Mouse (Mus musculus): Measurements from ENCODE around the gene Nipbl. TPM values are rescaled to one million over a fixed set of nuclear protein-coding genes. Genes with fewer than 3 reads are reported as not detected.
A peak's percentile ranks its signal among the peaks of the same experiment; 100 is the strongest.

Gene Nipbl
- polyA plus RNA-seq, 2 experiments, result 5.7 to 6.7 TPM

DNA sequence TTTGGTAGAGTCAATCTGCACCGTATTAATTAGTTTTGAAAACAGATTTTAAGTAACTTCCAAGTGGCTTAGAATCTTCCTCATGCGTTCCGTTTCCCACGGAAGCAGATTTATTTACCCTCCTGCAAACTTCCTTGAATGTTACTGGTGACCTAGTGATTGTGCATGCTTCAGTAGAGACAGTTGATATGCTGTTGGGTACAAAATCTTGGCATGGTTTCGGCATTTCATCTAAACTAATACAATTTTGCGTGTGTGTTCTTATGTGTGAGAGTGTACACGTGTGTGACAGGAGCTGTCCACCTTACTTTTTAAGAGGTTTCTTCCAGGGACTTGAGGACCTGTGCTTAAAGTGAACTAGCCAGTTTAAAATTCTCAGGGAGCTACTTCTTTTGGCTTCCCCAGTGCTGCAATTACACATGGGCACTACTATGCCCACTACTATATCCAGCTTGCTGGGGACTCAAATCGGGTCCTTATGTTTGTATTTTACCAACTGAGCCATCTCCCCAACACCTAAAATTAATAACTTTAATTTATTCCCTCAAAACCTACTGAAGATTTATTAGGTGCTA is 3.0 kb upstream of the Nipbl start:
- WGBS (ENCODE audit: insufficient replicate concordance), result 70% methylated on average over 8 of the region's 8 CpGs
- no peak for DNase-seq (ENCODE audit: low read depth in 3 of 3, low spot score in 3 of 3)
- no peaks in the 10 kb centered on the region for H3K36me3 ChIP-seq (replicated peaks; ENCODE audit: control insufficient read depth, insufficient read depth, low read depth)
- peak overlapping the region; percentile 31; the same call in 1 of the 2 replicates for H3K9ac ChIP-seq (replicated peaks)
- TF ChIP-seq EP300 (IDR thresholded peaks at IDR 0.05; ENCODE audit: low read depth) (no peak), CTCF (IDR thresholded peaks at IDR 0.05; ENCODE audit: low read depth) (no peak)
- H3K4me2 ChIP-seq (ENCODE audit: low read depth), result peak overlapping the region; percentile 71
- no peaks in the 10 kb centered on the region for H3K9me3 ChIP-seq (ENCODE audit: control insufficient read depth, low read length)
- H3K27me3 ChIP-seq (ENCODE audit: control insufficient read depth, insufficient read depth, low read length), result no peaks in the 10 kb centered on the region
- no peak for ATAC-seq (ENCODE audit: insufficient read depth)
- H3K27ac ChIP-seq, result no peak overlapping the region
- peak overlapping the region in 1 of 2 experiments; percentile 95; a peak in 2 of 4 replicates for H3K4me3 ChIP-seq (ENCODE audit: insufficient read depth in 1 of 2, low read depth in 2 of 2, low read length in 2 of 2)
- H3K4me1 ChIP-seq (replicated peaks; ENCODE audit: control insufficient read depth in 2 of 2, insufficient read depth in 2 of 2, low read length in 1 of 2), result peaks cover 8% of the 10 kb centered on the region in 2 experiments

GRCm38 (mm10) chr15:8446435-8446834 is 2.2 kb upstream of the Nipbl start:
- no peak for TF ChIP-seq EP300 (IDR thresholded peaks at IDR 0.05; ENCODE audit: low read depth)
- peak; percentile 37; the same call in 1 of the 2 replicates for TF ChIP-seq CTCF (IDR thresholded peaks at IDR 0.05; ENCODE audit: low read depth)
- peaks cover 8% of the 10 kb centered on the region in 2 experiments for H3K4me1 ChIP-seq (replicated peaks; ENCODE audit: control insufficient read depth in 2 of 2, insufficient read depth in 2 of 2, low read length in 1 of 2)
- peak overlapping the region; percentile 95 for H3K4me3 ChIP-seq (ENCODE audit: insufficient read depth in 1 of 2, low read depth in 2 of 2, low read length in 2 of 2)
- DNase-seq (ENCODE audit: low read depth in 3 of 3, low spot score in 3 of 3) (peak in 2 of 3 experiments; percentile 36 to 62), ATAC-seq (ENCODE audit: insufficient read depth) (no peak)
- H3K27ac ChIP-seq, result peak overlapping the region; percentile 82
- WGBS (ENCODE audit: insufficient replicate concordance), result 7% methylated on average over 6 of the region's 6 CpGs
- peak overlapping the region; percentile 95 for H3K9ac ChIP-seq (replicated peaks)
- no peaks in the 10 kb centered on the region for H3K9me3 ChIP-seq (ENCODE audit: control insufficient read depth, low read length)
- H3K27me3 ChIP-seq (ENCODE audit: control insufficient read depth, insufficient read depth, low read length), result no peaks in the 10 kb centered on the region
- no peaks in the 10 kb centered on the region for H3K36me3 ChIP-seq (replicated peaks; ENCODE audit: control insufficient read depth, insufficient read depth, low read depth)
- peak overlapping the region; percentile 71 for H3K4me2 ChIP-seq (ENCODE audit: low read depth)

GRCm38 (mm10) chr15:8445951-8446419 is 1.7 kb upstream of the Nipbl start:
- H3K27me3 ChIP-seq (ENCODE audit: control insufficient read depth, insufficient read depth, low read length), result no peaks in the 10 kb centered on the region
- peak in 1 of 3 experiments; percentile 59 for DNase-seq (ENCODE audit: low read depth in 3 of 3, low spot score in 3 of 3)

GRCm38 (mm10) chr15:8444890-8445597 is 781 bp upstream of the Nipbl start:
- under 1% methylated on average over 50 of the region's 57 CpGs for WGBS (ENCODE audit: insufficient replicate concordance)
- Histone ChIP-seq H3K4me1 (replicated peaks; ENCODE audit: control insufficient read depth in 2 of 2, insufficient read depth in 2 of 2, low read length in 1 of 2) (peaks cover 8% of the 10 kb centered on the region in 2 experiments), H3K9ac (replicated peaks) (peak overlapping the region; percentile 95), H3K4me2 (ENCODE audit: low read depth) (peak overlapping the region; percentile 71), H3K36me3 (replicated peaks; ENCODE audit: control insufficient read depth, insufficient read depth, low read depth) (no peaks in the 10 kb centered on the region), H3K4me3 (ENCODE audit: insufficient read depth in 1 of 2, low read depth in 2 of 2, low read length in 2 of 2) (peak overlapping the region; percentile 95), H3K27ac (peak overlapping the region; percentile 82), H3K9me3 (ENCODE audit: control insufficient read depth, low read length) (no peaks in the 10 kb centered on the region), H3K27me3 (ENCODE audit: control insufficient read depth, insufficient read depth, low read length) (no peaks in the 10 kb centered on the region)
- TF ChIP-seq CTCF (IDR thresholded peaks at IDR 0.05; ENCODE audit: low read depth), result peak; percentile 88
- TF ChIP-seq EP300 (IDR thresholded peaks at IDR 0.05; ENCODE audit: low read depth), result no peak
- ATAC-seq (ENCODE audit: insufficient read depth), result peak; percentile 69
- DNase-seq (ENCODE audit: low read depth in 3 of 3, low spot score in 3 of 3), result peak; percentile 82 to 86 (median 84)

More at GRCm38 (mm10) chr15:8445951-8446419, 1.7 kb upstream of the Nipbl start:
- peaks cover 8% of the 10 kb centered on the region in 2 experiments for H3K4me1 ChIP-seq (replicated peaks; ENCODE audit: control insufficient read depth in 2 of 2, insufficient read depth in 2 of 2, low read length in 1 of 2)
- TF ChIP-seq EP300 (IDR thresholded peaks at IDR 0.05; ENCODE audit: low read depth) (no peak), CTCF (IDR thresholded peaks at IDR 0.05; ENCODE audit: low read depth) (no peak)
- peak overlapping the region; percentile 95 for H3K4me3 ChIP-seq (ENCODE audit: insufficient read depth in 1 of 2, low read depth in 2 of 2, low read length in 2 of 2)
- H3K9me3 ChIP-seq (ENCODE audit: control insufficient read depth, low read length), result no peaks in the 10 kb centered on the region
- peak overlapping the region; percentile 82 for H3K27ac ChIP-seq
- H3K4me2 ChIP-seq (ENCODE audit: low read depth), result peak overlapping the region; percentile 71
- H3K36me3 ChIP-seq (replicated peaks; ENCODE audit: control insufficient read depth, insufficient read depth, low read depth), result no peaks in the 10 kb centered on the region
- peak overlapping the region; percentile 95 for H3K9ac ChIP-seq (replicated peaks)
- WGBS (ENCODE audit: insufficient replicate concordance), result under 1% methylated on average over 19 of the region's 19 CpGs
- peak; percentile 14; the same call in 1 of the 2 replicates for ATAC-seq (ENCODE audit: insufficient read depth)

All from liver, embryonic 14.5 days (tissue).